Mouse (Mus musculus) lung, embryonic 15.5 days (tissue): ENCODE measurements at regions not wholly inside any gene's neighbourhood (a gene's known extent, or its start where the extent isn't known, plus 50 kb on each side); places are given as distances from the start of the nearest gene placed in this dataset.

ENCODE experiments used
- ATAC-seq: fragments of 200-750 bp; cut with Nextera tagmentation; 2 replicates; pipeline ENCODE4 v1.8.0; 2017; ENCODE audit warnings: moderate number of reproducible peaks, borderline replicate concordance; ENCODE audit not compliant: low FRiP score, low TSS enrichment; ENCODE audit errors: extremely low read depth
- H3K27ac ChIP-seq: fragments of 300-500 bp; sonication (generic); 2 replicates; pipeline ENCODE4 v1.5.1; 2015; ENCODE audit warnings: moderate library complexity, mild to moderate bottlenecking, inconsistent platforms
- H3K27me3 ChIP-seq: fragments of 300-500 bp; sonication (generic); 2 replicates; pipeline ENCODE4 v1.6.1; 2015; ENCODE audit warnings: inconsistent platforms
- H3K36me3 ChIP-seq: fragments of 300-500 bp; sonication (generic); 2 replicates; pipeline ENCODE4 v1.6.1; 2015; ENCODE audit warnings: inconsistent platforms
- H3K4me1 ChIP-seq: fragments of 300-500 bp; sonication (generic); 2 replicates; pipeline ENCODE4 v1.6.1; 2015; ENCODE audit warnings: inconsistent platforms
- H3K4me2 ChIP-seq: fragments of 300-500 bp; sonication (generic); 2 replicates; pipeline ENCODE4 v1.6.1; 2015; ENCODE audit warnings: inconsistent platforms, mild to moderate bottlenecking, moderate library complexity
- H3K4me3 ChIP-seq: fragments of 300-500 bp; sonication (generic); 2 replicates; pipeline ENCODE4 v1.5.1; 2015; ENCODE audit warnings: mild to moderate bottlenecking, inconsistent platforms
- H3K9ac ChIP-seq: fragments of 300-500 bp; sonication (generic); 2 replicates; pipeline ENCODE4 v1.6.1; 2015; ENCODE audit warnings: inconsistent platforms
- H3K9me3 ChIP-seq: fragments of 300-500 bp; sonication (generic); 2 replicates; pipeline ENCODE4 v1.6.1; 2016; ENCODE audit warnings: inconsistent platforms
- WGBS: fragments of 180-500 bp; shearing (Covaris S2); methylation state at CpG from one replicate; pipeline ENCODE4 v1.1.7; 2015; 5-methylcytosine and 5-hydroxymethylcytosine counted together

GRCm38 (mm10) chr13:85863745-85864144 lies 183.0 kb downstream of the Cox7c start:
- H3K9ac ChIP-seq = no peak overlapping the region
- no peaks in the 10 kb centered on the region for H3K4me1 ChIP-seq
- no peak for ATAC-seq
- H3K27ac ChIP-seq = no peak overlapping the region
- 53% methylated on average over 2 of the region's 2 CpGs for WGBS
- no peaks in the 10 kb centered on the region for H3K36me3 ChIP-seq
- H3K9me3 ChIP-seq = no peaks in the 10 kb centered on the region
- no peaks in the 10 kb centered on the region for H3K27me3 ChIP-seq
- H3K4me3 ChIP-seq = no peak overlapping the region
- no peak overlapping the region for H3K4me2 ChIP-seq

- Histone ChIP-seq H3K4me2 (no peak overlapping the region), H3K36me3 (no peaks in the 10 kb centered on the region), H3K9me3 (no peaks in the 10 kb centered on the region), H3K4me1 (no peaks in the 10 kb centered on the region), H3K4me3 (no peak overlapping the region), H3K9ac (no peak overlapping the region), H3K27ac (no peak overlapping the region), H3K27me3 (no peaks in the 10 kb centered on the region)
- ATAC-seq = no peak
Observed at GRCm38 (mm10) chr13:85848276-85848675, 198.4 kb downstream of the Cox7c start.

DNA sequence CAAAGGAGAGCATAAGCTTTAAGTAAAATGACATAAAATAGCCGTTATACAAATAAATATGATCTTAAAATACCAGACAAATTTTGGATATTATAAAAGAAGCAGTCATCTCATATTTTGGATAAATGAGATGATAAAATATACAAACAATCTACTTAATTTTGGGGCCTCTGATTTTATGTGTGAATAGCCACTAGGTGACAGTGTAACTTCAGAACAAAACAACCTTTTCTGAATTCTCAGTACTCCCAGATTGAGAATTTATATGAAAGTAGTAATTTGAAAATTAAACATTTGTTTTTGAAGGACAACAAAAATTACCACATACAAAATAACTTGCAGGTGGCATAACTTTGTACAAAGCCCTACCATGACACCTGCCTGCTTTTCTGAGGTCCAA lies 216.8 kb downstream of the Cox7c start:
- WGBS = 68% methylated on average over 1 of the region's 1 CpGs
- no peak for ATAC-seq
- Histone ChIP-seq H3K9me3 (no peaks in the 10 kb centered on the region), H3K4me1 (no peaks in the 10 kb centered on the region), H3K9ac (no peak overlapping the region), H3K27me3 (no peaks in the 10 kb centered on the region), H3K36me3 (no peaks in the 10 kb centered on the region), H3K4me3 (no peak overlapping the region), H3K27ac (no peak overlapping the region), H3K4me2 (no peak overlapping the region)
